Mouse (Mus musculus) bone marrow, adult 2 months (tissue): ENCODE results near the gene Nav2. TPM values are rescaled to one million over a fixed set of nuclear protein-coding genes. Genes with fewer than 3 reads are reported as not detected.

Experiments used
- H3K27ac ChIP-seq: fragments of 200-500 bp; 2 replicates; pipeline ENCODE4 v1.5.1; 2012; ENCODE audit warnings: low read depth, mild to moderate bottlenecking, control low read depth, inconsistent platforms, low read length; ENCODE audit not compliant: control insufficient read depth, poor library complexity, insufficient read depth
- H3K4me1 ChIP-seq: fragments of 200-500 bp; 2 replicates; pipeline ENCODE4 v1.6.1; 2011; ENCODE audit warnings: low read length; ENCODE audit not compliant: control insufficient read depth, insufficient read depth
- H3K4me3 ChIP-seq: fragments of 200-500 bp; replicated peaks from 2 replicates; pipeline ENCODE3; 2011; ENCODE audit warnings: mild to moderate bottlenecking, low read depth, low read length, control low read depth; ENCODE audit not compliant: control insufficient read depth
- CTCF ChIP-seq: fragments of 200-500 bp; IDR thresholded peaks from 2 replicates; pipeline ENCODE4 v1.5.1; 2011; ENCODE audit warnings: low read length, control low read depth; ENCODE audit not compliant: control insufficient read depth, insufficient read depth
- POLR2A ChIP-seq: fragments of 200-500 bp; IDR thresholded peaks from 2 replicates; pipeline ENCODE4 v1.6.1; 2011; ENCODE audit warnings: low read depth, mild to moderate bottlenecking, control low read depth, low read length, borderline replicate concordance; ENCODE audit not compliant: control insufficient read depth
- WGBS: fragments of 180-500 bp; shearing (Covaris S2); methylation state at CpG from one replicate; pipeline ENCODE4 v1.1.7; 2018; 5-methylcytosine and 5-hydroxymethylcytosine counted together
- polyA plus RNA-seq: library from polyadenylated mRNA; stranded (reverse); fragments of >200 nt; gene quantifications from 2 replicates; pipeline ENCODE4 v1.2.4, GENCODE M21; 2011; ENCODE audit warnings: low replicate concordance; ENCODE audit not compliant: missing spikeins, insufficient read depth, insufficient read length

Gene Nav2
- polyA plus RNA-seq, 1 experiment = 8.5 TPM

- 66% methylated on average over 1 of the region's 1 CpGs for WGBS
- Histone ChIP-seq H3K27ac (no peak overlapping the region), H3K4me1 (no peaks in the 10 kb centered on the region), H3K4me3 (no peak overlapping the region)
- TF ChIP-seq CTCF (no peak), POLR2A (no peak)
These were observed 103.5 kb downstream of the Nav2 start for GRCm38 (mm10) chr7:49012027-49012426.

- no peak overlapping the region for H3K27ac ChIP-seq
- WGBS = 84% methylated on average over 10 of the region's 10 CpGs
- TF ChIP-seq POLR2A (no peak), CTCF (no peak)
- no peak overlapping the region for H3K4me3 ChIP-seq
- no peaks in the 10 kb centered on the region for H3K4me1 ChIP-seq
These were observed 106.0 kb downstream of the Nav2 start for GRCm38 (mm10) chr7:49014480-49014879.

GRCm38 (mm10) chr7:49015297-49015696, 106.8 kb downstream of the Nav2 start:
- H3K27ac ChIP-seq = no peak overlapping the region
- H3K4me1 ChIP-seq = no peaks in the 10 kb centered on the region
- 85% methylated on average over 6 of the region's 6 CpGs for WGBS
- TF ChIP-seq POLR2A = no peak
- no peak for TF ChIP-seq CTCF
- H3K4me3 ChIP-seq = no peak overlapping the region

GRCm38 (mm10) chr7:49016088-49016487, 107.6 kb downstream of the Nav2 start:
- H3K4me1 ChIP-seq = no peaks in the 10 kb centered on the region
- 60% methylated on average over 2 of the region's 2 CpGs for WGBS
- TF ChIP-seq CTCF (no peak), POLR2A (no peak)
- H3K27ac ChIP-seq = no peak overlapping the region
- no peak overlapping the region for H3K4me3 ChIP-seq

GRCm38 (mm10) chr7:49017794-49018193, 109.3 kb downstream of the Nav2 start:
- WGBS = 39% methylated on average over 5 of the region's 5 CpGs
- Histone ChIP-seq H3K27ac (no peak overlapping the region), H3K4me3 (no peak overlapping the region), H3K4me1 (no peaks in the 10 kb centered on the region)
- TF ChIP-seq CTCF (no peak), POLR2A (no peak)

- WGBS = 80% methylated on average over 7 of the region's 7 CpGs
- no peak overlapping the region for H3K27ac ChIP-seq
- H3K4me1 ChIP-seq = no peaks in the 10 kb centered on the region
- TF ChIP-seq CTCF = no peak
- TF ChIP-seq POLR2A = no peak
- H3K4me3 ChIP-seq = no peak overlapping the region
These were observed 110.0 kb downstream of the Nav2 start for GRCm38 (mm10) chr7:49018478-49018914.

GRCm38 (mm10) chr7:49025026-49025815, 116.7 kb downstream of the Nav2 start:
- Histone ChIP-seq H3K27ac (no peak overlapping the region), H3K4me3 (no peak overlapping the region), H3K4me1 (no peaks in the 10 kb centered on the region)
- WGBS = 65% methylated on average over 8 of the region's 8 CpGs
- TF ChIP-seq POLR2A (no peak), CTCF (no peak)

- 73% methylated on average over 3 of the region's 3 CpGs for WGBS
- no peak overlapping the region for H3K27ac ChIP-seq
- no peak for TF ChIP-seq POLR2A
- TF ChIP-seq CTCF = no peak
These were observed 117.5 kb downstream of the Nav2 start for GRCm38 (mm10) chr7:49025991-49026390.

GRCm38 (mm10) chr7:49026466-49026865, 118.0 kb downstream of the Nav2 start:
- WGBS = 76% methylated on average over 5 of the region's 5 CpGs

More at GRCm38 (mm10) chr7:49025991-49026390, 117.5 kb downstream of the Nav2 start:
- no peak overlapping the region for H3K4me3 ChIP-seq
- no peaks in the 10 kb centered on the region for H3K4me1 ChIP-seq

More at GRCm38 (mm10) chr7:49026466-49026865, 118.0 kb downstream of the Nav2 start:
- Histone ChIP-seq H3K27ac (no peak overlapping the region), H3K4me1 (no peaks in the 10 kb centered on the region), H3K4me3 (no peak overlapping the region)
- TF ChIP-seq CTCF (no peak), POLR2A (no peak)
